Mouse (Mus musculus) brain, embryonic 14.5 days (tissue): ENCODE measurements around the gene Ssbp4.

ENCODE experiments used
- CTCF ChIP-seq: fragments of 200-500 bp; IDR thresholded peaks from 2 replicates; pipeline ENCODE4 v1.5.1; 2012; ENCODE audit warnings: inconsistent platforms, mild to moderate bottlenecking, moderate library complexity, borderline replicate concordance; ENCODE audit not compliant: insufficient read depth, insufficient read length; ENCODE audit errors: extremely low read depth
- POLR2A ChIP-seq: fragments of 200-500 bp; IDR thresholded peaks from 2 replicates; pipeline ENCODE4 v1.6.1; 2012; ENCODE audit warnings: mild to moderate bottlenecking, inconsistent platforms, borderline replicate concordance; ENCODE audit not compliant: poor library complexity, insufficient read depth, insufficient read length, severe bottlenecking; ENCODE audit errors: extremely low read depth

DNA sequence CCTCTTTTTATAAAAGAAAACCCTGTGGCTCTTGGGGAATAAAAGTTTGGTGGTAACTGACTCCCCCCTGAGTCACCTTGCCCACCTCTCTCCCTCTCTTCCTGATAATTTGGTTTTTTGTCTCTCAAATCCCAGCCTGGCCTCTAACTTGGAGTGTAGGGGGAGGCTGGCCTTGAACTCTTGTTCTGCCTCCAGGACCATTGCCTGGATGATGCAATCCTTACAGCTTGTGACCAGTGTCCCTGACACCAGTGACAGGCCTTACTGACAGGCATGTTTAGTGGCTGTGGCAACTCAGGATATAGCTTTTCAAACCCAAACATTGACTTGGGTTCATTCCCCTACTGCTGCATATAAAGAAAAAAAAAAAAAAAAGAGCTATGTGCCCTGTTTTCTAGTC, 38.1 kb upstream of the Ssbp4 start:
- TF ChIP-seq CTCF (no peak), POLR2A (no peak)
